Mouse (Mus musculus) intestine, embryonic 15.5 days (tissue): Measurements from ENCODE around the gene Ccdc117. TPM values are rescaled to one million over a fixed set of nuclear protein-coding genes. Genes with fewer than 3 reads are reported as not detected.
"Not testable (repeated sequence)": the region's sequence is repeated elsewhere in the genome, so short reads cannot be mapped to it uniquely, and the experiment has no call there.

Experiments used
- ATAC-seq: fragments of 200-750 bp; cut with Nextera tagmentation; 2 replicates; pipeline ENCODE4 v1.8.0; 2017; ENCODE audit warnings: moderate TSS enrichment, moderate library complexity
- H3K27ac ChIP-seq: fragments of 300-500 bp; sonication (generic); 2 replicates; pipeline ENCODE4 v1.5.1; 2015; ENCODE audit warnings: mild to moderate bottlenecking, inconsistent platforms
- H3K27me3 ChIP-seq: fragments of 300-500 bp; sonication (generic); replicated peaks from 2 replicates; pipeline ENCODE4 v1.6.1; 2015; ENCODE audit warnings: inconsistent platforms
- H3K36me3 ChIP-seq: fragments of 300-500 bp; sonication (generic); 2 replicates; pipeline ENCODE4 v1.6.1; 2015; ENCODE audit warnings: inconsistent platforms
- H3K4me1 ChIP-seq: fragments of 300-500 bp; sonication (generic); replicated peaks from 2 replicates; pipeline ENCODE4 v1.6.1; 2015; ENCODE audit warnings: inconsistent platforms
- H3K4me2 ChIP-seq: fragments of 300-500 bp; sonication (generic); replicated peaks from 2 replicates; pipeline ENCODE4 v1.6.1; 2015; ENCODE audit warnings: mild to moderate bottlenecking, inconsistent platforms
- H3K4me3 ChIP-seq: fragments of 300-500 bp; sonication (generic); replicated peaks from 2 replicates; pipeline ENCODE4 v1.5.1; 2015; ENCODE audit warnings: inconsistent platforms
- H3K9ac ChIP-seq: fragments of 300-500 bp; sonication (generic); 2 replicates; pipeline ENCODE4 v1.6.1; 2015; ENCODE audit warnings: inconsistent platforms
- H3K9me3 ChIP-seq: fragments of 300-500 bp; sonication (generic); 2 replicates; pipeline ENCODE4 v1.6.1; 2016; ENCODE audit warnings: inconsistent platforms
- WGBS: fragments of 180-500 bp; shearing (Covaris S2); methylation state at CpG from one replicate; pipeline ENCODE4 v1.1.7; 2015; 5-methylcytosine and 5-hydroxymethylcytosine counted together
- polyA plus RNA-seq: library from polyadenylated mRNA; unstranded; fragments of >200 nt; fragmentation: Nextera tagmentation; extraction: Ambion mirVana; gene quantifications from 2 replicates; pipeline ENCODE4 v1.2.1, GENCODE M21; 2015

Ccdc117 gene
- polyA plus RNA-seq, 1 experiment from 2014 or later, result 17.7 TPM

DNA sequence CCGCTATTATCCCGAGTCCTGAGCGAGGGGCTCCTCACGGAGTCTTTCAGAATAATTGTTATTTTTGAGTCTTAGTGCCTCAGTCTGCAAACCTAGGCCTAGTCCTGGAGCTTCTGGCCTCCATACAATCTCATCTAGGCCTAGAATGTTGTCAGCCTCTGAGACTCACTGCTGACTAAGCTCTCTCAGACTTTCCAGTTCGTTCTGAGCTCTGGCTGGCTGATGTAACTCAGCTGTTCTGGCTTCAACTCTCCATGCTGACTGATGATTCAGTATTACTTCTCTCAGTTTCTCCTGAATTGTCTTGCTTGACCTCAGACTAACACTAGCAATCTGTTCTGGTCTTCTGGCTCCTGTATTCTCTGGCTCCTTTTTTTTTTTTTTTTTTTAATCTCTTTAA, 9.4 kb upstream of the Ccdc117 start:
- no peaks in the 10 kb centered on the region for H3K9me3 ChIP-seq
- H3K4me3 ChIP-seq, result no peak overlapping the region
- H3K36me3 ChIP-seq, result no peaks in the 10 kb centered on the region
- no peak overlapping the region for H3K27ac ChIP-seq
- ATAC-seq, result no peak
- 83% methylated on average over 5 of the region's 5 CpGs for WGBS
- no peaks in the 10 kb centered on the region for H3K27me3 ChIP-seq
- H3K9ac ChIP-seq, result no peak overlapping the region
- H3K4me1 ChIP-seq, result no peaks in the 10 kb centered on the region
- no peak overlapping the region for H3K4me2 ChIP-seq

DNA sequence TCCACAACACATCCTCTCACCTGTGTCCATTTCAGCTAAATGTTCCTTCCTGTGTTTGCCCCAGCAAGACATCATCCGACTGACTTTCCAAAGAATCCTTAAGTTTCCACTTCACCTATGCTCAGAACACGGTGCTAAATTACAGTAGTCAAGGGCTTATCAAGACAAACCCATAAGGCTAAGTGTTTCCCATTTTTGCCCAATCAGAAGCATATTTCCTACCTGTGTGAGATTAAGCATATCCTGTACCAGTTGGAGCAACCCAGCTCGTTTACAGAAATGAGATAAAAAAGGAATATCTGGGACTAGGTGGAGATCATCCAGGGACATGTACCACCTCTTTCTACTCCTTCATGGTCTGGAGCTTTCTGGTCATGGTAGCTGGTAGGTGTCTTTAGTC, 4.7 kb upstream of the Ccdc117 start:
- ATAC-seq, result no peak
- H3K9me3 ChIP-seq, result no peaks in the 10 kb centered on the region
- no peak overlapping the region for H3K9ac ChIP-seq
- H3K36me3 ChIP-seq, result no peaks in the 10 kb centered on the region
- no peaks in the 10 kb centered on the region for H3K4me1 ChIP-seq
- no peak overlapping the region for H3K4me2 ChIP-seq
- no peak overlapping the region for H3K4me3 ChIP-seq
- H3K27ac ChIP-seq, result no peak overlapping the region
- H3K27me3 ChIP-seq, result no peaks in the 10 kb centered on the region
- 85% methylated on average over 3 of the region's 3 CpGs for whole genome bisulfite sequencing

DNA sequence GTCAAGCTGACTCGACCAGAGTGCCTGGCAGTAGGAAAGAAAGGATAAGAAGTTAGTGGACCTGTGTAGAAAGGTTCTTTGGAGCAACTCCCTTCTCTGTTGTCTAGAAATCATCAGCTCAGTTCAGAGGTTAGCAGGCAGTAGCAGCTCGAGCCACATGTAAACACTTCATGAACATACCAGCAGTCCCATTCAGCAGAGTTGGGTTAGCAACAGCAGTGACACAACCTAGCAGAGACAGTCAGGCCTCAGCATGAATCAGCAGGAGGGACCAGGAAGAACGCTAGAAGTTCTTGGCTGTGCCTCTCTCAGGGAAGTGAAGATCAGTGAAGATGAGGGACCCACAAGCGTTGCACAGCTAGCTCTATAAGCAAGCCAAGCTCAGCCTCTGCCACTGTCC, 3.5 kb upstream of the Ccdc117 start:
- Histone ChIP-seq H3K36me3 (no peaks in the 10 kb centered on the region), H3K27ac (no peak overlapping the region), H3K27me3 (no peaks in the 10 kb centered on the region), H3K9ac (no peak overlapping the region), H3K4me2 (no peak overlapping the region), H3K9me3 (no peaks in the 10 kb centered on the region), H3K4me1 (peaks cover 4% of the 10 kb centered on the region), H3K4me3 (no peak overlapping the region)
- ATAC-seq, result no peak
- 75% methylated on average over 4 of the region's 4 CpGs for WGBS

DNA sequence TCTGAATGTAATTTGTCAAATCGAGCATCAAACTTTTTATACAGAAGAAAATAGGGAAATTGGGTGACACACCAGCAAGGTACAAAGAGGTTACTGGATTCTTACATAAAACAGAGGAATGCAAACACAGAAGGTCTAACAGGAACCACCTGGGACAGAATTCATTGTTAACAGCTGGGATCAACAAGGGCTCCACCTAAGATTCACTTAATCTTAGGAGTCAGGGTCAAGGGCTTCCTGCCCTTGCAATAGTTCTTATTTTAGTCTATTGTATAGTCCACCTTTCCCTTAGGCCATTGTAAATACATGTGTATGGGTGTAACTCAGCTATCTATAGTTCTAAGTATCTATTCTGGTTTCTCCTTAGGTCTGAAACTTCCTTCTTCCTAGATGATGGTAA, 2.7 kb upstream of the Ccdc117 start:
- H3K27ac ChIP-seq, H3K36me3 ChIP-seq, H3K9ac ChIP-seq, ATAC-seq, H3K4me2 ChIP-seq, H3K9me3 ChIP-seq, H3K27me3 ChIP-seq, H3K4me1 ChIP-seq, H3K4me3 ChIP-seq: not testable (repeated sequence)
- WGBS, result 67% methylated on average over 1 of the region's 1 CpGs

DNA sequence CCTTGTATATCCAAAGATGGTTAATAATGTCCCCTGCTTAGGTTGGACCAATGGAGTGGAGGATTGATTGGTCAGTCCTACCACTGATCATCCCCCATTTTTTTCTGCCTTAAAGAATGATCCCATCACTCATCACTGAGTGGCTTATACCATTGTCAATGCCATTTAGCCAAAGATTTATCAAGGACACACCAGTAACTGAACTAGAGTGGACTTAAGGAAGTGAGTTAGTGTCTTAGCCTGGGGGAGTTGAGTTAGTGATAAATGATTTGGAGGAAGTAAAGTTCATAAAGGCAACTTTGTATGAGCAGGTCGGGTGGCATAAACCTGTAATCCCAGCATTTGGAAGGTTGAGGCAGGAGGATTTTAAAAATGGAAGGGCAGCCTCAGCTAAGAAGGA, 1.3 kb upstream of the Ccdc117 start:
- Histone ChIP-seq H3K9me3 (no peaks in the 10 kb centered on the region), H3K27ac (no peak overlapping the region), H3K4me1 (peaks cover 13% of the 10 kb centered on the region), H3K4me2 (no peak overlapping the region), H3K27me3 (no peaks in the 10 kb centered on the region), H3K4me3 (no peak overlapping the region), H3K9ac (no peak overlapping the region), H3K36me3 (no peaks in the 10 kb centered on the region; the same call in 1 of the 2 replicates)
- WGBS, result 70% methylated on average over 1 of the region's 1 CpGs
- ATAC-seq, result no peak

DNA sequence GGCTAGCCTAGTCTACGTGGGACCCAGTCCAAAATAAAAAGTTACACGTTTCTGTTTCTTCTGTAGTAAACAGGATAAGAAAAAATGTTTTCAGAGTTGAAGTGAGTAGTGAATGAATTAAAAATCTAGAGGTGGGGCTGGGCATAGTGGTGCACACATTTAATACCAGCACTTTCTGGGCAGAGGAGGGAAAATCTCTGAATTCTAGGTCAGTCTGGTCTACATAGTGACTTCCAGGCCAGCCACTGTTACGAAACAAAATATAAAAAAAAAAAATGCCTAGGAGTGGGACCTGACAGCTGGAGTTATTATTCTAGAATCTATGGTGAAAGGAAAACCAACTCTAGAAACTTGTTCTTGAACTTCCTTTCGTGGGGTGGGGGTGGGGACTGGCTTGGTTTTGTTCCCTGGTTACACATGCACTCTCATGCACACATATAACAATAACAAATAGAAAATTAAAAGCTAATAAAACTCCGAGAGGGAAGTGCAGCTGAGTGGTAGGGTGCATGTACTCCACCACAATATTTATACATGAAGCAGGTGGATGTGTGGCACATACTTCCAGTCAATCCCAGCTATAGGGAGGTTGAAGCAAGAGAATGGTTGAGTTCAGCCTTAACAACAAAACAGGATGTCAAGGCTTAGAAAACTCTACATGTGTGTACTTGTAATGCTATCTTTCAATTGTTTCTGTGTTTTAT, 647 bp upstream of the Ccdc117 start:
- peaks cover 13% of the 10 kb centered on the region for H3K4me1 ChIP-seq
- H3K9ac ChIP-seq, result no peak overlapping the region
- H3K9me3 ChIP-seq, result no peaks in the 10 kb centered on the region
- 47% methylated on average over 5 of the region's 5 CpGs for WGBS
- peak overlapping the region; percentile 95 for H3K4me3 ChIP-seq
- peak overlapping the region; percentile 70 for H3K4me2 ChIP-seq
- no peaks in the 10 kb centered on the region; the same call in 1 of the 2 replicates for H3K36me3 ChIP-seq
- no peaks in the 10 kb centered on the region for H3K27me3 ChIP-seq
- H3K27ac ChIP-seq, result no peak overlapping the region
- peak; percentile 30 for ATAC-seq

DNA sequence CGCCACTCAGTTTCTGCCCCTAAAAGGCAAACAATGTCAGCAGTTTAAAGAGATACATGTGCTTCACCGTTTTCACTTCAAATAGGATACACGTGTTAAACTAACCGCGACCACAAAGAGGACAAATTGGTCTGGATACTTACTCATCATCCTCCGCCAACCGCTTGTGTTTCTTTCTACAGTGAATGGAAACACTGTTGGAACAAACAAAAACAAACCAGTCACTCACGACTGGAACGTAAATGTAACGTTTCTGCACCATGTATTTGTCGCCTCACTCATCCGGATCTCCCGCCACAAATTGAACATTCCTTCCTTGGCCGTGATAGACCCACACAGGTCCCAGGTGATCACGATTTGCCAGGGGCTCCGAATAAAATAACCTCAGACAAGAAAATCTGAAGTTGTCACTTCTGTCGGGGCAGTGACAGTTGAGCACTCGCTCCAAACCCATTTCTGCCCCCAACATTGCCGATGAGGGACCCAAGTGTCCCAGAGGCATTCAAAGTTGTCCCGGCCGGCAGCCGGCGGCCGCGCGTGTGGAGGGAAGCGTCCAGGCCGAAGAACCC, 673 bp downstream of the Ccdc117 start:
- 1% methylated on average over 28 of the region's 28 CpGs for WGBS
- H3K9ac ChIP-seq, result peak overlapping the region; percentile 94
- no peaks in the 10 kb centered on the region for H3K27me3 ChIP-seq

DNA sequence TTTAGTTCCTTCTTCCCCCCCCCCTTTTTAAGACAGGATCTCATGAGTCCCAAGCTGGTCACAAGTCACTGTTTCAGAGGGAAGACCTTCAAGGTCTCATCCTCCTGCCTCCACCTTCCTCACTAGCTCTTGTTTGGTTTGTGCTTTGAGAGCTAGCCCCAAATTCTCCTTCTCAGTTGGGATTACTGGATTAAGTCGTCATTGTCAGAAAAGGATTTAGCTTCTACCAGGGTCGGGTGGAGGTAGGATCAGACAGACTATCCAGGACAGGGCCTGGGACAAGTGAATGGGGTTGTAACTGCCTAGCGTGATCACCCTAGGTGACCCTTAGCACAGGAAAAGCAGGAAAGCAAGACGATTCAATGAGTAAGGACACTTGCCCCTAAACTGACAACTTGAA, 1.7 kb downstream of the Ccdc117 start:
- H3K9ac ChIP-seq, result 0 out of 2 replicates have a peak overlapping the region, but pooled peaks have one; percentile 15
- no peak for ATAC-seq
- H3K4me1 ChIP-seq, result peaks cover 13% of the 10 kb centered on the region
- 49% methylated on average over 4 of the region's 4 CpGs for WGBS
- H3K9me3 ChIP-seq, result no peaks in the 10 kb centered on the region
- no peak overlapping the region for H3K27ac ChIP-seq
- H3K4me2 ChIP-seq, result peak overlapping the region; percentile 70
- no peaks in the 10 kb centered on the region; the same call in 1 of the 2 replicates for H3K36me3 ChIP-seq
- H3K27me3 ChIP-seq, result no peaks in the 10 kb centered on the region
- peak overlapping the region; percentile 95 for H3K4me3 ChIP-seq

More for the DNA sequence above, 673 bp downstream of the Ccdc117 start:
- peak overlapping the region; percentile 82 for H3K27ac ChIP-seq
- H3K9me3 ChIP-seq, result no peaks in the 10 kb centered on the region
- H3K4me2 ChIP-seq, result peak overlapping the region; percentile 70
- no peaks in the 10 kb centered on the region; the same call in 1 of the 2 replicates for H3K36me3 ChIP-seq
- peak overlapping the region; percentile 95 for H3K4me3 ChIP-seq
- H3K4me1 ChIP-seq, result peaks cover 13% of the 10 kb centered on the region
- ATAC-seq, result no peak

DNA sequence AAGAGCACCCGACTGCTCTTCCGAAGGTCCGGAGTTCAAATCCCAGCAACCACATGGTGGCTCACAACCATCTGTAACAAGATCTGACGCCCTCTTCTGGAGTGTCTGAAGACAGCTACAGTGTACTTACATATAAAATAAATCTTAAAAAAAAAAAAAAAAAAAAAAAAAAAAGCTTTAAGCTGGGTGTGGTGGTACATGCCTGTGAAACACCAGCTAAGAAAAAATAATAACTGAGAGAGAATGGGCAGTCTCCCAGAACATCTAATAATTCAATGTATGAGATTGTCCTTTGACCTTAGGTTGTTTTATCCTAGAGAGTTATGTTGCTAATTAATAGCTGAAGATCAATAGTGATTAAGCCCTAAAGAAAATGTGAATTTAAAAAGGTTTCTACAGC, 4.5 kb downstream of the Ccdc117 start:
- not testable (repeated sequence) for H3K9me3 ChIP-seq, H3K4me3 ChIP-seq, H3K27me3 ChIP-seq, H3K9ac ChIP-seq, H3K4me2 ChIP-seq, ATAC-seq, H3K27ac ChIP-seq
- Histone ChIP-seq H3K36me3 (peaks cover 13% of the 10 kb centered on the region), H3K4me1 (peaks cover 13% of the 10 kb centered on the region)
- WGBS, result 88% methylated on average over 4 of the region's 4 CpGs

DNA sequence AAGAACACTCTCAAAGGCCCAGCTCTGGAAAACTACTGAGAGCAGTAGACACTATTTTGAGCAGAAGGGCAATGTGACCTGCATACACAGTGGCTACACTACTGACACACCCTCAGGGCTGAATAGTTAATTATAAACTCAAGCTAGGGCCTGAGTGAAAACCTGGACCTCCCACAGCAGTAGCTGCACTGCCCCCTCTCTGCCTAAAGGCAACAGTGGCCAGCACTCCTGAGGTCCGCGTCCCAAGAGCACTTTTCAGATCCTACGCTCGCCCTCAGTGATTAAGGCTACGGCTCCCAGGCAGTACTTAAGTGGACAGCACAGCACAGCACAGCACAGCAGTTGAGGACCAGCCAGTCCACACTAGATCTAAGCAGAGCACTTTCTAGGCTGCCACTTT, 8.9 kb downstream of the Ccdc117 start:
- Histone ChIP-seq H3K4me3 (no peak overlapping the region), H3K4me2 (no peak overlapping the region), H3K9me3 (no peaks in the 10 kb centered on the region), H3K36me3 (peaks cover 34% of the 10 kb centered on the region), H3K9ac (no peak overlapping the region), H3K4me1 (no peaks in the 10 kb centered on the region), H3K27me3 (no peaks in the 10 kb centered on the region), H3K27ac (no peak overlapping the region)
- 78% methylated on average over 5 of the region's 5 CpGs for WGBS
- ATAC-seq, result peak; percentile 71

DNA sequence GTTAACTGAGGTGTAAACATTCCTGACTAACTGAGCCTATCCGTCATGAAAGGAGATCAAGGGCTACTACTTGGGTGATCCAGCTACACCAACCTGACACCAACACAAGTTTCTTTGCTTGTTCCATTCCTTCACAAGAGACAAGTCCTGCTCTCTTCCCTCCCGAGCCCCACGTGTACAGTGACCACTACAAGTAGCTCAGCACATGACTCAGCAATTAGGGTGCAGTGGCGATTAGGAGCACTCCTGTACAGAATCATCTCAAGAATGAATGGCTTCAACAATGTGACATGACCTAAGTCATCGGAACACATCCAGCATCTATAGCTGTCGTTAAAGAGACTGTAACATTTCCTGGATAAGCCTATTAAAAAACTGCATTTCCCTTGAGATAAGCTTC, 11.3 kb downstream of the Ccdc117 start:
- H3K27me3 ChIP-seq, result no peaks in the 10 kb centered on the region
- H3K27ac ChIP-seq, result no peak overlapping the region
- no peaks in the 10 kb centered on the region for H3K4me1 ChIP-seq
- H3K9me3 ChIP-seq, result no peaks in the 10 kb centered on the region
- no peak overlapping the region for H3K9ac ChIP-seq
- WGBS, result 74% methylated on average over 6 of the region's 6 CpGs
- peaks cover 40% of the 10 kb centered on the region for H3K36me3 ChIP-seq
- no peak overlapping the region for H3K4me2 ChIP-seq
- no peak for ATAC-seq
- H3K4me3 ChIP-seq, result no peak overlapping the region

DNA sequence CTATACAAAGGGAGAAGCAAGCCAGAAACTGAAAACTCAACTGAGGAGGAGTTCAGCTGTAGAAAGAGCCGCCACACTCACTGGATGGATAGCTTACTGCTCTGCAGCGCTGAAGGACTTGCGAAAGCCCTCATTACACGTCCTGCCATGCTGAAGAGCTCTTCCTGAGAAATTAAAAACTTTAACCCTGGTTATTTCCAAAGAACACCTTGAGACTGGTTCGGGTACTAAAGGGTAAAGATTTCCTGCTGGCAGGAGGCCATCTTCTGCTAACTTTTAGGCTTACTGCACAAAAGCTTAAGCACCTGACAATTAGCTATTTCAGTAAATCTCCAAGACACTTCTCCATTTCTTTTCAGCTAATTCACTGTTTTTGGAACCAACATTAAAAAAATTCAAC, 11.8 kb downstream of the Ccdc117 start:
- WGBS, result 77% methylated on average over 5 of the region's 5 CpGs
- Histone ChIP-seq H3K9ac (no peak overlapping the region), H3K4me2 (no peak overlapping the region), H3K4me3 (no peak overlapping the region), H3K4me1 (no peaks in the 10 kb centered on the region), H3K27me3 (no peaks in the 10 kb centered on the region), H3K9me3 (no peaks in the 10 kb centered on the region), H3K36me3 (peaks cover 45% of the 10 kb centered on the region), H3K27ac (no peak overlapping the region)
- ATAC-seq, result no peak

DNA sequence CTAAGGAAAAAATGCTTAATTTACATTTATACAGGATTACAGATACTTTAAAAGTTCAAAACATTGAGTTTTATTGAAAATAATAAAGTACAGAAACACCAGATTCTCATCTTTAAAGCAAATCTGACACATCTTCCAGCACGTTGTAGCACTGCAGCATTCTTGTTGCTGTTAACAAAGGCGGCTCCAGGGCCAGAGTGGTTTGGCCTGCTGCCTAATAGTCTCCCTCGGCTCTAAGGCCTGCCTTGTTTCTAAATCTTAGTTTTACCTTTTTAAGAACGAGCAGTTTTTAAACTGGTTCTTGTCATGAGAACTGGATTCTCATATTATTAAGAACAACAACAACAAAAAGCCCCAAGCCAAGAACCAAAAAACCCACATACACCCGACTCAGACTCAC, 13.1 kb downstream of the Ccdc117 start:
- Histone ChIP-seq H3K9me3 (no peaks in the 10 kb centered on the region), H3K9ac (no peak overlapping the region), H3K27ac (no peak overlapping the region), H3K27me3 (no peaks in the 10 kb centered on the region), H3K4me2 (no peak overlapping the region), H3K4me3 (no peak overlapping the region), H3K4me1 (0 out of 2 replicates have a peak, but pooled peaks cover 1% of the 10 kb centered on the region), H3K36me3 (peaks cover 54% of the 10 kb centered on the region)
- ATAC-seq, result no peak
- WGBS, result 68% methylated on average over 5 of the region's 5 CpGs
